Comparison of ENCODE assay signal across 11 mouse cellular contexts in the genomic region with DNA sequence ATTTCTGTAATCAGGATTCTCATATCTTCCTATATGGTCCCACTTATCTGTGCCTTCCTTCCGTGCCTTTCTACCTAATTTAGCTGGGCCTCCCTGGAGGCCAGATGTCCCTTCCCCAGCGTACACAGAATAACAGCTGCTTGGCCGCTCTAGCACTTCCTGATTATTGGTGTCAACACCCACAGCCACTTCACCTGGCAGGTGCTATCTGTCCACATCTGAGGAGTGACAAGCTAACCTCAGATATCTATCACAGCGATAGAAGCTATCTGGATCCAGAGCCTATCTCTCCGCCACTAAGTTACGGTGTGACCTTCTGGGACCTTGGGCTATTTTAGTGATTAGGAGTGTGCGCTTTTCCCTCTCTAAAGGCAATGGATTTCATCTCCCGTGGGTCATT.
DNase-seq lines count a peak whose midpoint lies in the region; ATAC-seq and TF ChIP-seq lines count a peak whose summit lies in the region.
"Had no signal": no experiment of that assay in that cellular context is flagged by ENCODE, and none has a peak within 500 bp of the region (broad histone marks: within the 10 kb centered on the region; RNA-seq: fewer than 3 reads in every experiment).

No protein-coding gene starts in this region.

- 0 out of 2 replicates have a peak overlapping the region, but pooled peaks have one; percentile 8 for H3K27ac ChIP-seq in heart, embryonic 13.5 days (replicated peaks)
- H3K27ac ChIP-seq in lung, embryonic 14.5 days (ENCODE audit: low read depth), result no peak overlapping the region
- H3K27ac ChIP-seq in intestine, postnatal 0 days (ENCODE audit: low read depth, low read length), result peak overlapping the region; percentile 70
- H3K27ac ChIP-seq in small intestine, adult 2 months (ENCODE audit: insufficient read depth, low read depth, low read length), result peak overlapping the region; percentile 77
- H3K27ac ChIP-seq: embryonic facial prominence, embryonic 15.5 days; hindbrain, embryonic 15.5 days; limb, embryonic 15.5 days had no signal

- TF ChIP-seq CTCF in lung, embryonic 14.5 days (IDR thresholded peaks at IDR 0.05; ENCODE audit: low read depth), result no peak
- TF ChIP-seq CTCF in intestine, postnatal 0 days (IDR thresholded peaks at IDR 0.05; ENCODE audit: low read depth), result no peak
- no peak for TF ChIP-seq CTCF in small intestine, adult 2 months (IDR thresholded peaks at IDR 0.05; ENCODE audit: extremely low read depth, insufficient read length, insufficient replicate concordance, low read depth, low read length)

- DNase-seq in heart, adult 9 months (ENCODE audit: low spot score in 2 of 2), result no peak
- no peak for DNase-seq in lung, embryonic 14.5 days
- no peak for DNase-seq in lung, postnatal 36 days
- DNase-seq in urinary bladder, postnatal 4 days (ENCODE audit: low spot score in 2 of 2), result no peak

- peak overlapping the region; percentile 53 for H3K4me2 ChIP-seq in heart, embryonic 13.5 days
- peak overlapping the region; percentile 48 for H3K4me2 ChIP-seq in lung, embryonic 14.5 days
- peak overlapping the region; percentile 60 for H3K4me2 ChIP-seq in intestine, postnatal 0 days (replicated peaks; ENCODE audit: low read depth)
- H3K4me2 ChIP-seq: embryonic facial prominence, embryonic 15.5 days; limb, embryonic 15.5 days had no signal

- no peaks in the 10 kb centered on the region for H3K36me3 ChIP-seq in heart, embryonic 13.5 days
- H3K36me3 ChIP-seq in lung, embryonic 14.5 days (ENCODE audit: insufficient read depth), result no peaks in the 10 kb centered on the region
- no peaks in the 10 kb centered on the region; the same call in 1 of the 2 replicates for H3K36me3 ChIP-seq in intestine, postnatal 0 days (ENCODE audit: control insufficient read depth, insufficient read depth)
- H3K36me3 ChIP-seq in small intestine, adult 2 months (ENCODE audit: control insufficient read depth, insufficient read depth, low read length), result no peaks in the 10 kb centered on the region
- H3K36me3 ChIP-seq: embryonic facial prominence, embryonic 15.5 days; hindbrain, embryonic 15.5 days; limb, embryonic 15.5 days had no signal

- peak overlapping the region; percentile 4; the same call in 1 of the 2 replicates for H3K4me3 ChIP-seq in heart, embryonic 13.5 days
- peak overlapping the region; percentile 12; the same call in 1 of the 2 replicates for H3K4me3 ChIP-seq in lung, embryonic 14.5 days (ENCODE audit: low read depth, low read length)
- H3K4me3 ChIP-seq in intestine, postnatal 0 days (ENCODE audit: low read depth, low read length), result peak overlapping the region; percentile 25
- H3K4me3 ChIP-seq in small intestine, adult 2 months (ENCODE audit: low read depth, low read length), result peak overlapping the region; percentile 29
- H3K4me3 ChIP-seq: embryonic facial prominence, embryonic 15.5 days; hindbrain, embryonic 15.5 days; limb, embryonic 15.5 days had no signal

- ATAC-seq in heart, embryonic 13.5 days (ENCODE audit: extremely low read depth, insufficient number of reproducible peaks, low FRiP score, low TSS enrichment), result no peak
- ATAC-seq in lung, embryonic 14.5 days (ENCODE audit: insufficient read depth), result no peak
- ATAC-seq in intestine, postnatal 0 days, result peak; percentile 76
- no peak for ATAC-seq in activated CD4-positive, CD25-positive, alpha-beta regulatory T cell, adult 4 months

- 27% methylated on average over 8 of the region's 8 CpGs for WGBS in heart, embryonic 13.5 days
- WGBS in lung, embryonic 14.5 days, result 25% methylated on average over 8 of the region's 8 CpGs
- 30% methylated on average over 8 of the region's 8 CpGs for WGBS in intestine, postnatal 0 days
- 21% methylated on average over 8 of the region's 8 CpGs for whole genome bisulfite sequencing in small intestine, adult 2 months

- 0 out of 2 replicates have a peak overlapping the region, but pooled peaks have one; percentile 11 for H3K9ac ChIP-seq in heart, embryonic 13.5 days
- H3K9ac ChIP-seq in lung, embryonic 14.5 days, result no peak overlapping the region
- H3K9ac ChIP-seq in intestine, postnatal 0 days (ENCODE audit: low read depth, low read length), result no peak overlapping the region
- H3K9ac ChIP-seq: embryonic facial prominence, embryonic 15.5 days; hindbrain, embryonic 15.5 days; limb, embryonic 15.5 days had no signal

- H3K4me1 ChIP-seq in heart, embryonic 13.5 days, result peaks cover 16% of the 10 kb centered on the region
- no peaks in the 10 kb centered on the region for H3K4me1 ChIP-seq in lung, embryonic 14.5 days (ENCODE audit: insufficient read depth)
- peaks cover 5% of the 10 kb centered on the region; the same call in 1 of the 2 replicates for H3K4me1 ChIP-seq in intestine, postnatal 0 days (replicated peaks; ENCODE audit: control insufficient read depth, insufficient read depth, low read length)
- peaks cover 9% of the 10 kb centered on the region for H3K4me1 ChIP-seq in small intestine, adult 2 months (ENCODE audit: control insufficient read depth, insufficient read depth, insufficient read length, low read length)
- H3K4me1 ChIP-seq: embryonic facial prominence, embryonic 15.5 days; limb, embryonic 15.5 days had no signal

- H3K27me3 ChIP-seq in heart, embryonic 13.5 days (replicated peaks), result no peaks in the 10 kb centered on the region
- H3K27me3 ChIP-seq in lung, embryonic 14.5 days (ENCODE audit: insufficient read depth, low read length), result no peaks in the 10 kb centered on the region
- H3K27me3 ChIP-seq in intestine, postnatal 0 days (replicated peaks; ENCODE audit: control insufficient read depth, insufficient read depth, low read length), result no peaks in the 10 kb centered on the region
- H3K27me3 ChIP-seq in small intestine, adult 2 months (ENCODE audit: control insufficient read depth, insufficient read depth, low read length), result no peaks in the 10 kb centered on the region
- H3K27me3 ChIP-seq: embryonic facial prominence, embryonic 15.5 days; hindbrain, embryonic 15.5 days; limb, embryonic 15.5 days had no signal

- TF ChIP-seq POLR2A in small intestine, adult 2 months (IDR thresholded peaks at IDR 0.05; ENCODE audit: low read depth, low read length), result no peak

- H3K9me3 ChIP-seq in heart, embryonic 13.5 days, result no peaks in the 10 kb centered on the region
- H3K9me3 ChIP-seq in lung, embryonic 14.5 days (ENCODE audit: low read depth, low read length), result no peaks in the 10 kb centered on the region
- no peaks in the 10 kb centered on the region for H3K9me3 ChIP-seq in intestine, postnatal 0 days (ENCODE audit: control insufficient read depth)
- H3K9me3 ChIP-seq: embryonic facial prominence, embryonic 15.5 days; hindbrain, embryonic 15.5 days; limb, embryonic 15.5 days had no signal
